Mouse (Mus musculus): ENCODE measurements around the gene Rimklb. TPM values are rescaled to one million over a fixed set of nuclear protein-coding genes. Genes with fewer than 3 reads are reported as not detected.
"Not testable (repeated sequence)": the region's sequence is repeated elsewhere in the genome, so short reads cannot be mapped to it uniquely, and the experiment has no call there.

Gene Rimklb
- 6.4 and 6.9 TPM in 2 replicates for polyA plus RNA-seq (2015; fragmentation: Nextera tagmentation; extraction: Ambion mirVana)

- Histone ChIP-seq H3K4me3 (replicated peaks) (no peak within 1 kb of the TSS), H3K9ac (no peak within 1 kb of the TSS), H3K9me3 (no peaks in the 10 kb centered on the region), H3K36me3 (no peaks in the 10 kb centered on the region), H3K27ac (no peak within 1 kb of the TSS), H3K27me3 (replicated peaks) (no peaks in the 10 kb centered on the region), H3K4me1 (replicated peaks) (peaks cover 13% of the 10 kb centered on the region), H3K4me2 (replicated peaks) (no peak within 1 kb of the TSS)
- ATAC-seq = no peak
- WGBS = 76% methylated on average over 5 of the region's 5 CpGs
Observed at GRCm38 (mm10) chr6:122498661-122499060, at the start of gene Rimklb. TSS of gene Rimklb (minus strand) at chr6:122498761.

GRCm38 (mm10) chr6:122545948-122546347 is 47.4 kb upstream of the Rimklb start:
- Histone ChIP-seq H3K9me3 (no peaks in the 10 kb centered on the region), H3K9ac (no peak overlapping the region), H3K4me1 (replicated peaks) (no peaks in the 10 kb centered on the region), H3K27me3 (replicated peaks) (no peaks in the 10 kb centered on the region), H3K27ac (no peak overlapping the region), H3K4me3 (replicated peaks) (no peak overlapping the region), H3K36me3 (no peaks in the 10 kb centered on the region), H3K4me2 (replicated peaks) (no peak overlapping the region)
- ATAC-seq = no peak
- 80% methylated on average over 10 of the region's 10 CpGs for WGBS

GRCm38 (mm10) chr6:122545289-122545882 is 46.8 kb upstream of the Rimklb start:
- Histone ChIP-seq H3K27me3 (replicated peaks) (no peaks in the 10 kb centered on the region), H3K4me3 (replicated peaks) (no peak overlapping the region), H3K36me3 (no peaks in the 10 kb centered on the region), H3K9ac (no peak overlapping the region), H3K4me1 (replicated peaks) (no peaks in the 10 kb centered on the region), H3K9me3 (no peaks in the 10 kb centered on the region), H3K27ac (no peak overlapping the region), H3K4me2 (replicated peaks) (no peak overlapping the region)
- WGBS = 66% methylated on average over 9 of the region's 9 CpGs
- ATAC-seq = no peak

- Histone ChIP-seq H3K4me1 (replicated peaks) (no peaks in the 10 kb centered on the region), H3K27me3 (replicated peaks) (no peaks in the 10 kb centered on the region), H3K9me3 (no peaks in the 10 kb centered on the region), H3K4me3 (replicated peaks) (no peak overlapping the region), H3K36me3 (no peaks in the 10 kb centered on the region), H3K9ac (no peak overlapping the region), H3K27ac (no peak overlapping the region), H3K4me2 (replicated peaks) (no peak overlapping the region)
- WGBS = 100% methylated on average over 1 of the region's 1 CpGs
- no peak for ATAC-seq
Observed at GRCm38 (mm10) chr6:122544672-122545071, 46.1 kb upstream of the Rimklb start.

DNA sequence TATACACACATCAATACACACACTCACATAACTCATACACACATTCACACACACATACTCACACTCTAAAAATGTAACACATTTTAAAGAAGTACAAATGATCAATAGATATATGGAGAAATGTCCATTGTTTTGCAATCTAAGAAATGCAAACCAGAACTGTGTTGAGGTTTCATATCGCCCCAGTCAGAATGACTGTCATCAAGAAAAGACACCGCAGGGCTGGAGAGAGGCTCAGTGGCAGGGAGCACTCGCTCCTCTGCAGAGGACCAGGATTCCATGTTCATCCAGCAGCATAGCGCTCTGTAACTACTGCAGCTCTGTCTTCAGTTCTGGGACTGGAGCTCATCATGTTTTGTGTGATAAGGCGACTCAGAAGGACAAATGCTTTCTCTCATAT is 45.0 kb upstream of the Rimklb start:
- Histone ChIP-seq H3K4me3 (replicated peaks) (no peak overlapping the region), H3K4me2 (replicated peaks) (no peak overlapping the region), H3K9me3 (no peaks in the 10 kb centered on the region), H3K9ac (no peak overlapping the region), H3K4me1 (replicated peaks) (no peaks in the 10 kb centered on the region), H3K36me3 (no peaks in the 10 kb centered on the region), H3K27me3 (replicated peaks) (no peaks in the 10 kb centered on the region), H3K27ac (no peak overlapping the region)
- 79% methylated on average over 5 of the region's 5 CpGs for WGBS
- ATAC-seq = no peak

GRCm38 (mm10) chr6:122542459-122542858 is 43.9 kb upstream of the Rimklb start:
- H3K27me3 ChIP-seq (replicated peaks); H3K36me3 ChIP-seq; H3K4me3 ChIP-seq (replicated peaks); H3K9me3 ChIP-seq; ATAC-seq; H3K27ac ChIP-seq; H3K9ac ChIP-seq; H3K4me2 ChIP-seq (replicated peaks); H3K4me1 ChIP-seq (replicated peaks): not testable (repeated sequence)
- WGBS = 77% methylated on average over 5 of the region's 5 CpGs

DNA sequence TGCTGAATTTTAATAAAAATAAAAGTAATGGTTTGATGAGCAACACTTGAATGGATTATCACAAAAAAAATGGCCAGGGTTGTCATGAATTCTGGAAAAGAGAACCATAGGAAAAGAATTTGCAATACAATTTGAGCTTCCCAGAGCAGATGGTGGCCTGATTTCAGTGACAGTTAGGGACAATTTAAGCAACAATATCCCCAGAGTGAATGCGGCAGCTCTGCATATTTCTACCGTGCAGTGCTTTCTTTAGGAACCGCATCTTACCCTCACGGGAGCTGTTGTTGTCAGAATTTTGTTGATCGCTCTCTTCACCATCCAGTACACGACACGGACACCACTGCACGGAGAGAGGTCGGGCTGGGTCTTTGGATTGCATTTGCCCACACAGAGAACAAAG is 41.0 kb upstream of the Rimklb start:
- Histone ChIP-seq H3K36me3 (no peaks in the 10 kb centered on the region), H3K27ac (no peak overlapping the region), H3K27me3 (replicated peaks) (no peaks in the 10 kb centered on the region), H3K9me3 (no peaks in the 10 kb centered on the region), H3K4me3 (replicated peaks) (no peak overlapping the region), H3K4me1 (replicated peaks) (no peaks in the 10 kb centered on the region), H3K9ac (no peak overlapping the region), H3K4me2 (replicated peaks) (no peak overlapping the region)
- ATAC-seq = no peak
- WGBS = 88% methylated on average over 9 of the region's 9 CpGs

DNA sequence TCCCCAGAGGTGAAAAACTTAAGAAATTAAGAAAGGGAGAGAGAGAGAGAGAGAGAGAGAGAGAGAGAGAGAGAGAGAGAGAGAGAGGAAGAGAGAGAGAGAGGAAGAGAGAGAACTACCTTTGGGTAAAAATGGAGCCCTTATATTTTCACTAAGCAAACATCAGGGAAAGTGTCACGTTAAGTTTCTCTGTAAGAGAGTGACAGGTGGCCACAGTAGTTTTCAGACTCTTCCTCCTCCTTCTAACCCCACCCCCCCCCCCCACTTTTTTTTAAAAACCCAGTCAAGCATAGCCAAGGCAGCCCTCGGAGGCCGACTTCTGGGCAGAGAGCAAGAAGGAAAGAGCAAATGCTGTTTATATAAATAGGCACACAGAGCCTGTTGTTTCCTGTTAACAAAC is 35.5 kb upstream of the Rimklb start:
- no peaks in the 10 kb centered on the region for H3K4me1 ChIP-seq (replicated peaks)
- H3K4me3 ChIP-seq (replicated peaks) = no peak overlapping the region
- no peaks in the 10 kb centered on the region for H3K9me3 ChIP-seq
- H3K36me3 ChIP-seq = no peaks in the 10 kb centered on the region
- H3K27me3 ChIP-seq (replicated peaks) = no peaks in the 10 kb centered on the region
- no peak for ATAC-seq
- no peak overlapping the region for H3K4me2 ChIP-seq (replicated peaks)
- WGBS = 47% methylated on average over 3 of the region's 3 CpGs
- no peak overlapping the region for H3K9ac ChIP-seq
- H3K27ac ChIP-seq = no peak overlapping the region

GRCm38 (mm10) chr6:122532883-122533302 is 34.3 kb upstream of the Rimklb start:
- Histone ChIP-seq H3K4me1 (replicated peaks) (no peaks in the 10 kb centered on the region), H3K27ac (no peak overlapping the region), H3K4me3 (replicated peaks) (no peak overlapping the region), H3K9me3 (no peaks in the 10 kb centered on the region), H3K9ac (no peak overlapping the region), H3K36me3 (no peaks in the 10 kb centered on the region), H3K27me3 (replicated peaks) (no peaks in the 10 kb centered on the region), H3K4me2 (replicated peaks) (peak overlapping the region; percentile 28)
- WGBS = 11% methylated on average over 4 of the region's 4 CpGs
- ATAC-seq = no peak

DNA sequence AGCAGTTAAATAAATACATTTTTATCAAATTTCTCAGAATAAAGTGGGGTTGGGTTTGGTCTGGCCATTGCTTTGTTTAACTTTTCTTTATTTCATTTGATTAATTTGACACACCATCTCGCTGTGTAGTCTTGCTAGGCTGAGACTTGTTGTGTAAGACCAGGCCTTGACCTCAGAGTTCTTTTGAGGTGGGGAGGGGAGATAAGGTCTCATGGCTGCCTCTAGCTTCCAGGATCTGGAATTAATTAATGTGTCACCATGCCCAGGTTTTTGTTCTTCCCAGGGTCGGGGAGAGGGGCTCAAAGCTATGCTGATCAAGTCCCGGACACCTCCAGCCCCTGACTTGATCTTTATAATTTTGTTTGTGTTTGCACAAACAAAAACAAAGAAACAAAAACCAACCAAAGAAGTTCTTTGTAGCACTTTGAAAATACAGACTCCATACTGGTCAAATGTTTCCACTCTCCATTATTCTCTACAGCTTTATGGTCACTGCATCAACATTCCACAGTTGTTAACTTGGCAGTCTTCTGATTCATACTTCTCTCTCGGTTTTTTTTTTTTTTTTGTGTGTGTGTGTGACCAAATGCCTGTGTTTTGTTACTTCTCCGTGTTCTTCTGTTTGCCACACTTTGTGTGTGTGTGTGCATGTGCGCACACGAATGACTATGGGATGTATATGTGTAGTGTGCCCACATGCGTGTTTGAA is 33.1 kb upstream of the Rimklb start:
- H3K9ac ChIP-seq = no peak overlapping the region
- H3K4me2 ChIP-seq (replicated peaks) = no peak overlapping the region
- H3K36me3 ChIP-seq = no peaks in the 10 kb centered on the region
- H3K9me3 ChIP-seq = no peaks in the 10 kb centered on the region
- no peaks in the 10 kb centered on the region for H3K4me1 ChIP-seq (replicated peaks)
- H3K27ac ChIP-seq = no peak overlapping the region
- no peak overlapping the region for H3K4me3 ChIP-seq (replicated peaks)
- ATAC-seq = no peak
- WGBS = 64% methylated on average over 8 of the region's 8 CpGs
- H3K27me3 ChIP-seq (replicated peaks) = no peaks in the 10 kb centered on the region

DNA sequence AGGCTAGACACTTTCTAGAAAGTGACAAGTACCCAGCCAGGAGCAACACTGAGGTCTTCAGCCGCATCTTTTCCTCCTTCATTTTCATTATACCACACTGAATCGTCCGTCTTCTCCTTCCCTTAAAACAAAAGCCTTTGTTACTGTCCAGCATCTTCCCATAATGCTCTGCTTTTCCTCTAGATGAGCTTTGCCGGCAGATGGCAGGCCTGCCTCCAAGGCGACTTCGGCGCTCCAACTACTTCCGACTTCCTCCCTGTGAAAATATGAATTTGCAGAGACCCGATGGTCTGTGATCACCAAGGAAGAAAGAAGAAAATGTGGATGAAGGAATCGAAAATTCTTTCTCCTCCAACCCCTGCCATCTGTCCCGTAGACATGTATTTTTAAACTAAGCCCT is 29.6 kb upstream of the Rimklb start:
- no peak for ATAC-seq
- H3K4me2 ChIP-seq (replicated peaks) = no peak overlapping the region
- no peaks in the 10 kb centered on the region for H3K36me3 ChIP-seq
- H3K9ac ChIP-seq = no peak overlapping the region
- no peak overlapping the region for H3K4me3 ChIP-seq (replicated peaks)
- H3K27ac ChIP-seq = no peak overlapping the region
- H3K9me3 ChIP-seq = no peaks in the 10 kb centered on the region
- H3K27me3 ChIP-seq (replicated peaks) = no peaks in the 10 kb centered on the region
- 75% methylated on average over 11 of the region's 11 CpGs for WGBS
- H3K4me1 ChIP-seq (replicated peaks) = no peaks in the 10 kb centered on the region

GRCm38 (mm10) chr6:122527596-122527995 is 29.0 kb upstream of the Rimklb start:
- H3K9ac ChIP-seq = no peak overlapping the region
- no peaks in the 10 kb centered on the region for H3K36me3 ChIP-seq
- ATAC-seq = no peak
- H3K27ac ChIP-seq = no peak overlapping the region
- WGBS = 16% methylated on average over 12 of the region's 12 CpGs
- H3K9me3 ChIP-seq = no peaks in the 10 kb centered on the region
- H3K4me2 ChIP-seq (replicated peaks) = no peak overlapping the region
- no peaks in the 10 kb centered on the region for H3K4me1 ChIP-seq (replicated peaks)
- H3K4me3 ChIP-seq (replicated peaks) = no peak overlapping the region
- no peaks in the 10 kb centered on the region for H3K27me3 ChIP-seq (replicated peaks)

DNA sequence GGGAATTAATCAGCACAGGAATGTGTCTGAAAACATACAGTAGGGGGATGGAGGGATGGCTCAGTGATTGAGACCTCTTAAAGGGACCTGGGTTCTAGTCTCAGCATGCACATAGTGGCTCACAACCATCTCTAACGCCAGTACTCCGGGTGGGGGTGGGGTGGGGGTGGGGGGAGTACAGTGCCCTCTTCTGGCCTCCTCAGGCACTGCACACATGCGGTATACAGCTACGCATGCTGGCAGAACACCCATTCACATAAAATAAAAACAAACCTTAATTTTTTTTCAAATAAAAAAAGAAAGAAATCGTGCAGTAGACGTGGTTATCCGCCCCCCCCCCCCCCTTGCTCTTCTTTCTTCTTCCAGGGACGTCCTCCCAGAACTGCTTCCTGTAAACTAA is 24.7 kb upstream of the Rimklb start:
- no peak for ATAC-seq
- no peak overlapping the region for H3K9ac ChIP-seq
- H3K27me3 ChIP-seq (replicated peaks) = no peaks in the 10 kb centered on the region
- WGBS = 74% methylated on average over 8 of the region's 8 CpGs
- no peak overlapping the region for H3K4me2 ChIP-seq (replicated peaks)
- no peak overlapping the region for H3K27ac ChIP-seq
- no peaks in the 10 kb centered on the region for H3K36me3 ChIP-seq
- no peaks in the 10 kb centered on the region for H3K9me3 ChIP-seq
- H3K4me3 ChIP-seq (replicated peaks) = no peak overlapping the region
- H3K4me1 ChIP-seq (replicated peaks) = no peaks in the 10 kb centered on the region

Data from intestine, embryonic 15.5 days (tissue).